Mouse (Mus musculus): ENCODE measurements around the gene Hopx. TPM values are rescaled to one million over a fixed set of nuclear protein-coding genes. Genes with fewer than 3 reads are reported as not detected.

Hopx gene
- total RNA-seq, 2 experiments from 2014 or later: 11.1 to 13.7 TPM

- intact Hi-C loops (cut with DNase I): no loop called here
- DNase-seq: no peak
Measured at GRCm38 (mm10) chr5:77133960-77134359, 19.0 kb upstream of the Hopx start.

GRCm38 (mm10) chr5:77132457-77133135, 17.7 kb upstream of the Hopx start:
- no peak for DNase-seq
- intact Hi-C loops (cut with DNase I): no loop called here

- DNase-seq: no peak
- intact Hi-C loops (cut with DNase I): no loop called here
Measured at GRCm38 (mm10) chr5:77131879-77132278, 17.0 kb upstream of the Hopx start.

- no peak for DNase-seq
- intact Hi-C loops (cut with DNase I): no loop called here
Measured at GRCm38 (mm10) chr5:77130310-77131020, 15.5 kb upstream of the Hopx start.

- intact Hi-C loops (cut with DNase I): no loop called here
- DNase-seq: no peak
Measured at GRCm38 (mm10) chr5:77129907-77130306, 15.0 kb upstream of the Hopx start.

GRCm38 (mm10) chr5:77128854-77129253, 13.9 kb upstream of the Hopx start:
- intact Hi-C loops (cut with DNase I): no loop called here
- no peak for DNase-seq

GRCm38 (mm10) chr5:77126415-77126968, 11.6 kb upstream of the Hopx start:
- intact Hi-C loops (cut with DNase I): no loop called here
- DNase-seq: no peak

GRCm38 (mm10) chr5:77124817-77125283, 9.9 kb upstream of the Hopx start:
- intact Hi-C loops (cut with DNase I): no loop called here
- DNase-seq: peak; percentile 89

- no peak for DNase-seq
- intact Hi-C loops (cut with DNase I): no loop called here
Measured at GRCm38 (mm10) chr5:77124165-77124564, 9.2 kb upstream of the Hopx start.

- DNase-seq: no peak
- intact Hi-C loops (cut with DNase I): no loop called here
Measured at GRCm38 (mm10) chr5:77123597-77123996, 8.7 kb upstream of the Hopx start.

- DNase-seq: peak; percentile 43
- intact Hi-C loops (cut with DNase I): no loop called here
Measured at GRCm38 (mm10) chr5:77122254-77123192, 7.6 kb upstream of the Hopx start.

- no peak for DNase-seq
- intact Hi-C loops (cut with DNase I): no loop called here
Measured at GRCm38 (mm10) chr5:77120701-77121100, 5.8 kb upstream of the Hopx start.

GRCm38 (mm10) chr5:77119475-77120422, 4.8 kb upstream of the Hopx start:
- intact Hi-C loops (cut with DNase I): no loop called here
- peak; percentile 62 for DNase-seq

- DNase-seq: no peak
- intact Hi-C loops (cut with DNase I): no loop called here
Measured at GRCm38 (mm10) chr5:77115732-77116131, 811 bp upstream of the Hopx start.

GRCm38 (mm10) chr5:77113773-77114172, 1.1 kb downstream of the Hopx start:
- intact Hi-C loops (cut with DNase I): no loop called here
- no peak for DNase-seq

GRCm38 (mm10) chr5:77112066-77112465, 2.9 kb downstream of the Hopx start:
- intact Hi-C loops (cut with DNase I): no loop called here
- DNase-seq: no peak

GRCm38 (mm10) chr5:77109814-77110213, 5.1 kb downstream of the Hopx start:
- DNase-seq: no peak
- intact Hi-C loops (cut with DNase I): no loop called here

GRCm38 (mm10) chr5:77108806-77109205, 6.1 kb downstream of the Hopx start:
- intact Hi-C loops (cut with DNase I): no loop called here
- DNase-seq: no peak

GRCm38 (mm10) chr5:77107146-77107822, 7.6 kb downstream of the Hopx start:
- no peak for DNase-seq
- intact Hi-C loops (cut with DNase I): no loop called here
